Mouse (Mus musculus): ENCODE data around the gene Elmo3. TPM values are rescaled to one million over a fixed set of nuclear protein-coding genes. Genes with fewer than 3 reads are reported as not detected.
A peak's percentile ranks its signal among the peaks of the same experiment; 100 is the strongest.

Gene Elmo3
- total and polyA plus RNA-seq, 3 experiments, result 1.3 to 2.9 TPM; not detected in 1

DNA sequence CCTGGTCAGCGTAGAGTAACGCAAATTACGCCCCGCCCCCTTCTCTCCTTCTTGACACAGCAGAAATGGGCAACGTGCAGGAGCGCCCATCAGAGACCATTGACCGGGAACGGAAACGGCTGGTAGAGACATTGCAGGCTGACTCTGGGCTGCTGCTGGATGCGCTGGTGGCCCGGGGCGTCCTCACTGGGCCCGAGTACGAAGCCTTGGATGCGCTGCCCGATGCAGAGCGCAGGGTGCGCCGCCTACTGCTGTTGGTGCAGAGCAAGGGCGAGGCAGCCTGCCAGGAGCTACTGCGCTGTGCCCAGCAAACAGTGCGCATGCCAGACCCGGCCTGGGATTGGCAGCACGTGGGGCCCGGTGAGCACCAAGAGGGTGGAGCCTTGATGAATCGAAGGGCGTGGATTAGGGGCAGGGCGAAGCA is 26.5 kb upstream of the Elmo3 start:
- DNase-seq (ENCODE audit: low read depth, low spot score), result peak; percentile 91
- TF ChIP-seq HCFC1 (IDR thresholded peaks at IDR 0.05; ENCODE audit: low read depth, low read length) (peak; percentile 39; the same call in 1 of the 2 replicates), BHLHE40 (IDR thresholded peaks at IDR 0.05; ENCODE audit: borderline replicate concordance, low read depth, low read length) (peak; percentile 75; the same call in 1 of the 2 replicates), TCF12 (IDR thresholded peaks at IDR 0.05; ENCODE audit: low read depth, low read length) (no peak), NELFE (IDR thresholded peaks at IDR 0.05; ENCODE audit: low read depth, low read length) (peak; percentile 32; the same call in 1 of the 2 replicates), UBTF (IDR thresholded peaks at IDR 0.05; ENCODE audit: borderline replicate concordance, insufficient read depth, low read depth, low read length) (no peak), GABPA (IDR thresholded peaks at IDR 0.05; ENCODE audit: low read depth, low read length) (no peak), CHD2 (IDR thresholded peaks at IDR 0.05; ENCODE audit: low read length) (no peak), GATA1 (IDR thresholded peaks at IDR 0.05; ENCODE audit: low read depth, low read length) (no peak), MYB (IDR thresholded peaks at IDR 0.05; ENCODE audit: low read depth, low read length) (no peak), TBP (IDR thresholded peaks at IDR 0.05; ENCODE audit: low read depth, low read length) (no peak), NRF1 (IDR thresholded peaks at IDR 0.05; ENCODE audit: insufficient read depth, low read depth, low read length, poor library complexity, severe bottlenecking) (peak; percentile 81), ETS1 (IDR thresholded peaks at IDR 0.05; ENCODE audit: low read depth, low read length) (peak; percentile 23; the same call in 1 of the 2 replicates), USF1 (IDR thresholded peaks at IDR 0.05; ENCODE audit: low read depth, low read length) (peak; percentile 89), TAL1 (IDR thresholded peaks at IDR 0.05; ENCODE audit: low read length) (no peak), RCOR1 (IDR thresholded peaks at IDR 0.05; ENCODE audit: low read depth, low read length) (no peak), ZC3H11A (IDR thresholded peaks at IDR 0.05; ENCODE audit: low read depth, low read length) (no peak), POLR2AphosphoS5 (IDR thresholded peaks at IDR 0.05; ENCODE audit: borderline replicate concordance, low read depth, low read length) (no peak), MAX (IDR thresholded peaks at IDR 0.05; ENCODE audit: low read length) (peak; percentile 93), SMC3 (IDR thresholded peaks at IDR 0.05; ENCODE audit: low read depth, low read length) (no peak), KAT2A (conservative IDR thresholded peaks at IDR 0.05; ENCODE audit: low read depth, low read length) (no peak), E2F4 (IDR thresholded peaks at IDR 0.05; ENCODE audit: borderline replicate concordance, low read depth, low read length) (no peak), MAFK (IDR thresholded peaks at IDR 0.05; ENCODE audit: borderline replicate concordance, low read depth, low read length) (no peak), MAZ (IDR thresholded peaks at IDR 0.05; ENCODE audit: low read depth, low read length) (no peak), POLR2AphosphoS2 (IDR thresholded peaks at IDR 0.05; ENCODE audit: low read length) (0 out of 2 replicates have a peak, but pooled peaks have one; percentile 48), CTCF (IDR thresholded peaks at IDR 0.05 in 2 of 3, conservative IDR thresholded peaks at IDR 0.05 in 1 of 3; ENCODE audit: control insufficient read depth in 1 of 3, insufficient read depth in 1 of 3, low read depth in 2 of 3, low read length in 3 of 3, poor library complexity in 1 of 3, severe bottlenecking in 1 of 3) (peak in 2 of 3 experiments; percentile 34 to 37; a peak in 4 of 6 replicates), JUND (IDR thresholded peaks at IDR 0.05; ENCODE audit: low read depth, low read length) (no peak), MEF2A (IDR thresholded peaks at IDR 0.05; ENCODE audit: extremely low read depth, insufficient replicate concordance, low read depth, low read length, poor library complexity, severe bottlenecking) (no peak), ELF1 (IDR thresholded peaks at IDR 0.05; ENCODE audit: low read depth, low read length) (no peak), RAD21 (IDR thresholded peaks at IDR 0.05; ENCODE audit: low read depth, low read length) (no peak; the same call in 1 of the 2 replicates), ZKSCAN1 (IDR thresholded peaks at IDR 0.05; ENCODE audit: low read depth, low read length) (no peak), MYC (IDR thresholded peaks at IDR 0.05; ENCODE audit: low read depth, low read length) (peak; percentile 83; the same call in 1 of the 2 replicates), EP300 (IDR thresholded peaks at IDR 0.05; ENCODE audit: low read depth in 1 of 2, low read length in 2 of 2) (no peak), CHD1 (IDR thresholded peaks at IDR 0.05; ENCODE audit: low read depth, low read length) (no peak), SIN3A (IDR thresholded peaks at IDR 0.05; ENCODE audit: low read length) (peak; percentile 85), ZNF384 (IDR thresholded peaks at IDR 0.05; ENCODE audit: low read depth, low read length) (no peak), MXI1 (IDR thresholded peaks at IDR 0.05; ENCODE audit: low read depth, low read length) (peak; percentile 94), POLR2A (IDR thresholded peaks at IDR 0.05; ENCODE audit: control insufficient read depth in 1 of 2, insufficient read depth in 1 of 2, low read depth in 1 of 2, low read length in 2 of 2, poor library complexity in 1 of 2) (peak in 1 of 2 experiments; percentile 72; a peak in 2 of 4 replicates), ZMIZ1 (IDR thresholded peaks at IDR 0.05; ENCODE audit: low read depth, low read length) (no peak)

More for the DNA sequence above, 26.5 kb upstream of the Elmo3 start:
- Histone ChIP-seq H3K9me3 (replicated peaks; ENCODE audit: insufficient read depth, low read length) (no peaks in the 10 kb centered on the region), H3K36me3 (ENCODE audit: control insufficient read depth in 1 of 2, insufficient read depth in 2 of 2, low read length in 2 of 2) (peaks cover 0 to 27% of the 10 kb centered on the region in 2 experiments; a peak in 2 of 4 replicates), H3K4me1 (ENCODE audit: control insufficient read depth in 1 of 2, insufficient read depth in 2 of 2, low read length in 2 of 2) (peaks cover 12 to 38% of the 10 kb centered on the region in 2 experiments), H3K27me3 (ENCODE audit: control insufficient read depth in 1 of 2, insufficient read depth in 2 of 2, low read length in 2 of 2) (no peaks in the 10 kb centered on the region), H3K9ac (ENCODE audit: control insufficient read depth, low read depth, low read length, poor library complexity, severe bottlenecking) (peak overlapping the region; percentile 44), H3K27ac (ENCODE audit: control insufficient read depth, low read depth, low read length) (0 out of 2 replicates have a peak overlapping the region, but pooled peaks have one; percentile 13), H3K79me2 (ENCODE audit: control insufficient read depth, insufficient read depth, low read length, poor library complexity) (no peaks in the 10 kb centered on the region), H3K4me3 (ENCODE audit: control insufficient read depth in 1 of 2, insufficient read depth in 1 of 2, low read depth in 2 of 2, low read length in 2 of 2) (peak overlapping the region; percentile 40 to 49)

Measured in MEL (cell line).